Mouse (Mus musculus): ENCODE data around the gene Tmcc2. TPM values are rescaled to one million over a fixed set of nuclear protein-coding genes. Genes with fewer than 3 reads are reported as not detected.

Tmcc2 gene
- polyA plus RNA-seq, 1 experiment from 2014 or later, result 16.7 TPM

DNA sequence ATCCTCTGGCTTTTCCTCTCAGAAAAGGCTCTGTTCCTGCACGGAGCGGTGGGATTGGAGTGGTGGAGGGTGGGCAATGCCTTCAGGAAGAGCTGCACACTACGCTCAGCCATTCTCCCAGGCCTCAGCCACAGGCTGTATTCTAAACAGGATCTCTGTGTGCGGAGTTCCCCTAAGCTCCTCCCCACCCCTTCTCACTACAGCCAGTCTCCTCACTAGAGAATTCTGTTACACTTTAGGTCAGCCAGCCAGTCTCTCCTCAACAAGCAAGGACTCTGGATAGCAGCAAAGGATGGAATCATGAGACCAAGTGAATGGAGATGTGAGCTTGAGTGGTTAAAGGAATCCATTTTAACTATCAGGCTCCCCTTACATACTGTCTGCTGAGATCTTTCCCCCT lies 3.1 kb downstream of the Tmcc2 start:
- peak overlapping the region; percentile 53 for H3K27ac ChIP-seq
- peak overlapping the region; percentile 4; the same call in 1 of the 2 replicates for H3K4me3 ChIP-seq
- 0 out of 2 replicates have a peak, but pooled peaks cover 3% of the 10 kb centered on the region for H3K36me3 ChIP-seq (ENCODE audit: poor library complexity, severe bottlenecking)
- no peaks in the 10 kb centered on the region for H3K27me3 ChIP-seq
- 41% methylated on average over 4 of the region's 4 CpGs for WGBS
- no peak for ATAC-seq
- H3K9me3 ChIP-seq (replicated peaks), result no peaks in the 10 kb centered on the region
- peak overlapping the region; percentile 49 for H3K9ac ChIP-seq
- H3K4me2 ChIP-seq, result peak overlapping the region; percentile 87
- H3K4me1 ChIP-seq, result peaks cover 78% of the 10 kb centered on the region

DNA sequence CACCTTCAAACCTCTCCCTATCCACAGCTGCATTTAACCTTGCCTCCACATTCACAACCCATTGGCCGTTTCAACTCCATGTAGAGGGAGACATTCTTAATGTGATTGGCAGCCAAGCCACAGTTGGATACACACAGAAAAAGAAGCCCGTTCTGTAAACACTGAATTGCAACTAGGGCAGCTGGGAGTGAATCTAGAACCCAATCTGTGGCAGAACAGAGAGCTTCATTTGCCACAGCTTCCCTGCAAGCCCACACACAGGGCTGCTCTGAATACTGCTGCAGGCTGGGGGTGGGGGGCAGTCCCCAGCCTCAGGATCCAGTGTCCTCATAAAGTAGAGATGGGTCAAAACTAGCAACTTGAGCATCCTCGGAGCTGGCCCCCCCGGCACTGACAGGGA lies 4.8 kb downstream of the Tmcc2 start:
- Histone ChIP-seq H3K27ac (no peak overlapping the region), H3K4me2 (no peak overlapping the region), H3K27me3 (no peaks in the 10 kb centered on the region), H3K36me3 (ENCODE audit: poor library complexity, severe bottlenecking) (peaks cover 8% of the 10 kb centered on the region), H3K9ac (no peak overlapping the region), H3K9me3 (replicated peaks) (no peaks in the 10 kb centered on the region), H3K4me3 (no peak overlapping the region), H3K4me1 (peaks cover 68% of the 10 kb centered on the region)
- WGBS, result 77% methylated on average over 4 of the region's 4 CpGs
- no peak for ATAC-seq

DNA sequence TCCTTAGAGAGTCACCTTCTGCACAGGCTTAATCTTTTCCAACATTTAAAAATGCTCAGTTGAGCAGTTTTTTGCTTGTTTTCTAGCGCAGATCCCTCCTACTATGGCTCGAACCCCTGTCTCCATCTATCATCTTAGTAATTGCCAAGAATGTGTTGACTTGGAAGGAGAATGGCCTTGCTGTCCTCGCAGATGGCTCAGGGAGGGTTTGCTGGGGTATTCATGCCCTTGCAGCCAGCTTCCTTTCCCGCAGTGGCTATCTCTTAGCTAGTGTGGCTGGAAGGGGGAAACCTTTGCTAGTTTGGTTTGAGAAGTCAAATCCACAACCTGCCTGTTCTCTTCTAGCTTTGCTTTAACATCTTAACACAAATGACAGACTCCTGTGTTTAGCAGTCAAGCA lies 5.4 kb downstream of the Tmcc2 start:
- Histone ChIP-seq H3K4me3 (no peak overlapping the region), H3K27me3 (no peaks in the 10 kb centered on the region), H3K9me3 (replicated peaks) (no peaks in the 10 kb centered on the region), H3K4me2 (no peak overlapping the region), H3K36me3 (ENCODE audit: poor library complexity, severe bottlenecking) (peaks cover 13% of the 10 kb centered on the region), H3K4me1 (peaks cover 67% of the 10 kb centered on the region), H3K27ac (no peak overlapping the region), H3K9ac (no peak overlapping the region)
- ATAC-seq, result no peak
- 90% methylated on average over 4 of the region's 4 CpGs for WGBS

DNA sequence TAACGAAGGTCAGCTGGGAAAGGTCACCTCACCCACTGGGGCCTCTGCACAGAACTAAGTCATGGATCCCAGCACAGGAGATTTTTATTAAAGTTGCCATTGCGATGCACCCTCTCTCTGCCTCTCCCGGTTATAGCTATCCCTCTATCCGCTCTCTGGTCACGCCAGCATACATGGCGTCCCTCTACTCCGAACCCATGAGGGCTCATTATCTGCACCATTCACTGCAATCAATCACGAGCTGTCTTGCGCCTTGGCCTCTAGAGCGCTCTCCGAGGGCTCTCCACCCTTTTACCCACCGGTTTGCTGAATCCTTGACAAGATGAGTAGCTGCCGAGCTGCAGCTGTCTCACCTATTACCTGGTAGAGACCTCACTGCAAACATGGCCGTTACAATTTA lies 5.8 kb downstream of the Tmcc2 start:
- Histone ChIP-seq H3K4me2 (peak overlapping the region; percentile 12; the same call in 1 of the 2 replicates), H3K36me3 (ENCODE audit: poor library complexity, severe bottlenecking) (peaks cover 17% of the 10 kb centered on the region), H3K9me3 (replicated peaks) (no peaks in the 10 kb centered on the region), H3K27ac (no peak overlapping the region), H3K4me1 (peaks cover 62% of the 10 kb centered on the region), H3K9ac (peak overlapping the region; percentile 26; the same call in 1 of the 2 replicates), H3K4me3 (no peak overlapping the region), H3K27me3 (no peaks in the 10 kb centered on the region)
- ATAC-seq, result no peak
- 72% methylated on average over 14 of the region's 14 CpGs for WGBS

DNA sequence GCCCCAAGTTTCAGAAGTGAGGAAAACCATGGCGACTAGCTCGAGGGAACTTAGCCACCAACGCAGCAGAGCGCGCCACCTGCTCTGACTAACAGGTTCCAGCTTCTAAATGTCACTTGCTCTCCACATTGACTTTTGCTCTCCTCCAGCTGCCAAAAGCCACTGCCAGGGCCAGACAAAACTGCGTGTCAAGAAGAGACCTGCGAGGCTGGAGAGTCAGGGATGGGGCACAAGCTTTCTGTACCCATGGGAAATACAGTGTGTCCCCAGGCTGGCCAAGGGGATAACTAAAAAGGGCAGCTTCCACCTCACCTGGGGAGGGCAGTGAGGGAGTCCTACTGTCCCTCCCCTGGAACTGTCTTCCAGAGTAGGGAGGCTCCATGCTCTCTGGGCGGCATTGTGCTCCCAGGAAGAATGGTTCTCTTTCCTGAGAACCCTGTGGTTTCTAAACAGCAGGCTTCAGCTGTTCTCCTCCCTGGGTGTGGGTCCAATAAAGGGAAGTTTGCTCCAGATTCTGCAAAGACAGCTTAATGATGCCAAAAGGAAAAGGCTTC lies 7.0 kb downstream of the Tmcc2 start:
- Histone ChIP-seq H3K4me3 (no peak overlapping the region), H3K9ac (no peak overlapping the region), H3K27ac (no peak overlapping the region), H3K36me3 (ENCODE audit: poor library complexity, severe bottlenecking) (peaks cover 29% of the 10 kb centered on the region), H3K27me3 (no peaks in the 10 kb centered on the region), H3K4me2 (no peak overlapping the region), H3K4me1 (peaks cover 50% of the 10 kb centered on the region), H3K9me3 (replicated peaks) (no peaks in the 10 kb centered on the region)
- no peak for ATAC-seq
- WGBS, result 90% methylated on average over 8 of the region's 8 CpGs

DNA sequence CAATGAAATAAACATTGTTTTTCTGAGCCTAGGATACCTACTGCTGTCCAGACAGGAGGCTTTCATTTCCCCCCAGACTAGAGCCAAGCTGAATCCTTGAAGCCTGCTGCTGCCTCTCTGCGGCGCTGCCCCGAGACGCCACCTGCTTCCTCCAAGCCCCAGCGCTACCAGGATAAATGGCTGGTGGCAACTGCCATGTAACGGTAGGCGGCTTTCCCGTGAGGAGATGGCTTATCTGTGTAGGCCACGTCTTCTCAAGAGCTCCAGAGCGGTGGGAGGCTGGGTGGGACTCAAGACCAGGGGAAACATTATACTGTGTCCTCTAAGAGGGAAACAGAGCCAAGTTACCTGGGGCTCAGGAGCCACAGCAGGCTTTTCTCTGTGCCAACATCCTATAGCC lies 9.2 kb downstream of the Tmcc2 start:
- Histone ChIP-seq H3K4me3 (no peak overlapping the region), H3K4me1 (peaks cover 40% of the 10 kb centered on the region), H3K9ac (no peak overlapping the region), H3K9me3 (replicated peaks) (no peaks in the 10 kb centered on the region), H3K4me2 (no peak overlapping the region), H3K36me3 (ENCODE audit: poor library complexity, severe bottlenecking) (peaks cover 50% of the 10 kb centered on the region), H3K27ac (no peak overlapping the region), H3K27me3 (no peaks in the 10 kb centered on the region)
- 77% methylated on average over 10 of the region's 10 CpGs for WGBS
- no peak for ATAC-seq

DNA sequence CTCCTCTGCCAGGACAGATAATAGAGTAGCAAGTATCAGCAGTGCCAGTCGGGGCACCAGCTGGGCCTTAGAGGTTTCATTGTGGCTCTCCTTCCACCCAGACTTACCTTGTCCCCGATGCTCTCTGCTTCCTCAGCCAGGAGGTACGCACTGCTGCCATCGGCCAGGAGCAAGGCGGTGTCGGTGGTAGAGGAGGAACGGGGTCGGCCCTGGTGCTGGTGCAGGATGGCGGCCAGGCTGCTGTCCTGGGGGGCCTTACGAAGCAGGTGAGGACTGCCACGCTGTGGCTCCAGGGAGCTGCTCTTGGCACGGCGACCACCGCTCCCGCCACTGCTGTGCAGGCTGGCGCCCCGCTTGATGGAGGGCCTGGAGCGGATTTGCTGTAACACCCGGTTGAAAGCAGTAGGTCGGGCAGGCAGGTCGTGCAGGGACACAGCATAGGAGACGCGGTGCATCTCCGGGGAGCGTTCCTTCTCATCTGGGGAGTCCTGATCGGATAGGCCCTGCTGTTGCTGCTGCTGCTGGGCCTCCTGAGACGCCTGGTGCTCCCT lies 10.5 kb downstream of the Tmcc2 start:
- Histone ChIP-seq H3K27ac (no peak overlapping the region), H3K4me1 (peaks cover 39% of the 10 kb centered on the region), H3K9ac (no peak overlapping the region), H3K4me3 (no peak overlapping the region), H3K9me3 (replicated peaks) (no peaks in the 10 kb centered on the region), H3K36me3 (ENCODE audit: poor library complexity, severe bottlenecking) (peaks cover 55% of the 10 kb centered on the region), H3K4me2 (no peak overlapping the region), H3K27me3 (no peaks in the 10 kb centered on the region)
- 89% methylated on average over 27 of the region's 27 CpGs for WGBS
- ATAC-seq, result no peak

DNA sequence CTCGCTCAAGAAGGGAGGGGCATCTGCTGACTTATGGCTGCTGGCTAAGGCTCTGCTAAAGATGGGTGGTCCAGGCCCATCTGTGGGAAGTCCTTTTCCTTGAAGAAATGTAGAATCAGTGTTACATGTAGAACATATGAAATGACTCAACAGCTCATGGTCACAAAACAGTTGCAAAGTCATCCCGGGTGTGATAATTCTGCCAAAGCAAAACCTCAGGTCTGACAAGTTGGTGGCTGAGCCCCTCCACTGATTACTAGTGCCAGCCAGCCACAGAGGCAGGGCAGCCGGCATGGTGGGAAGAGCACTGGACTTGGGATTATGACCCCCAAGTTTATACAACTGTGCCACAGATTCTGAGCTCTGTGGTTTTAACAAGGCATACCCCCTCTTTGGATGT lies 13.3 kb downstream of the Tmcc2 start:
- Histone ChIP-seq H3K27ac (no peak overlapping the region), H3K4me2 (no peak overlapping the region), H3K4me3 (no peak overlapping the region), H3K4me1 (peaks cover 50% of the 10 kb centered on the region), H3K9ac (no peak overlapping the region), H3K9me3 (replicated peaks) (no peaks in the 10 kb centered on the region), H3K36me3 (ENCODE audit: poor library complexity, severe bottlenecking) (peaks cover 53% of the 10 kb centered on the region), H3K27me3 (no peaks in the 10 kb centered on the region)
- ATAC-seq, result no peak
- 84% methylated on average over 3 of the region's 3 CpGs for WGBS

DNA sequence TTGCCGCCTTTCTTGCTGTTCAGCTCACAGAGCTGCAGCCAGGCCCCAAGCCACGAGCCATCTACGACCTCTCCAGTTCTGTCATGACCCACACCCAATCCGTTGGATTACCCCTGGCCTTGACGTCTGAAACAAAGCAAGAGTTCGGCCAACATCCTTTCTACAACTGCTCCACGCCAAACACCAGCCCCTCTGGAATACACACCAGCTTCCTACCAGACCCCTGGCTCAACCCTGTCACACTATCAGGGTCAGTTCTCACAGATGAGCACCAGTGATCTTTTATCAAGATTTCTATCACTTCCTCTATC lies 14.1 kb downstream of the Tmcc2 start:
- peaks cover 57% of the 10 kb centered on the region for H3K4me1 ChIP-seq
- peak overlapping the region; percentile 23; the same call in 1 of the 2 replicates for H3K9ac ChIP-seq
- H3K27ac ChIP-seq, result no peak overlapping the region
- H3K4me3 ChIP-seq, result no peak overlapping the region
- no peak for ATAC-seq
- H3K9me3 ChIP-seq (replicated peaks), result no peaks in the 10 kb centered on the region
- WGBS, result 73% methylated on average over 7 of the region's 7 CpGs
- H3K27me3 ChIP-seq, result no peaks in the 10 kb centered on the region
- no peak overlapping the region for H3K4me2 ChIP-seq
- peaks cover 52% of the 10 kb centered on the region for H3K36me3 ChIP-seq (ENCODE audit: poor library complexity, severe bottlenecking)

DNA sequence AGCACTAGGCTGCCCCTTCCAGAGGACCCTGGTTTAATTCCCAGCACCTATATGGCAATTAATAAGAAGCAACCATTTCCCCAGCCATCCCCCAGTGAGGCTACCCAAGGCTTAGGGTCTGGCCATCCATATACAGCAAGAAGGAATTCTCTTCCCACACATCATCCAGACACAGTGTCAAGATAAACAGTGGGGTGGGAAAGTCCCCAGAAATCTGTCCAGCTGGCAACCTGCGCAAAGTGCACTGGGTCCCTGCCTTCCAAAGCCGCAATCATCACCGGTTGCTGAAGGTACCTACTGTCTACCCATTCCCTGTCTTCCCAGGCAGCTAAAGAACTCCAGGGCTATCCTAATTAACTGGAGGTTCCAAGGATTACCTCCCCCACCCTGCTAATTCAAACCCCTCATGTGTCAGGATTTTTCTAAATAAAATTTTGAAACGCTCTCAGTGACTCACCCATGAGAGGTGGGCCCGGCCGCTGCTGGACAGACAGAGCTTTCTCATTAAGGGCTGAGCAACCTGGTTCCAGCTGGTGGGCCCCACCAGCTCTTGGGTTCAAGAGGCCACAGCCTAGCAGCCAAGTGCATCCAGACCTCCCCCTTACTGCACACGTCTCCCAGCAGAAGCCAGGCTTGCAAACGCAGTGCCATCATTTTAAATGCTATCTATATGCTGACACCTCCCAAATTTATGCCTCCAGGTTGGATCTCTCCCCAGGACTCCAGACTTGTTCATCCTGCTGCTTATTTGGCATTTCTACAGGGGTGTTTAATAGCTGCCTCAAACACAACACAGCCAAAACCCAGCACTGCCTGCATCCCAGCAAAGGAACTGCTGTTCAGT lies 14.6 kb downstream of the Tmcc2 start:
- 84% methylated on average over 8 of the region's 8 CpGs for WGBS
- no peak overlapping the region for H3K4me2 ChIP-seq
- H3K4me1 ChIP-seq, result peaks cover 61% of the 10 kb centered on the region
- no peak for ATAC-seq
- no peak overlapping the region for H3K27ac ChIP-seq
- peak overlapping the region; percentile 23; the same call in 1 of the 2 replicates for H3K9ac ChIP-seq
- H3K9me3 ChIP-seq (replicated peaks), result no peaks in the 10 kb centered on the region
- H3K27me3 ChIP-seq, result no peaks in the 10 kb centered on the region
- peaks cover 52% of the 10 kb centered on the region for H3K36me3 ChIP-seq (ENCODE audit: poor library complexity, severe bottlenecking)
- no peak overlapping the region for H3K4me3 ChIP-seq

DNA sequence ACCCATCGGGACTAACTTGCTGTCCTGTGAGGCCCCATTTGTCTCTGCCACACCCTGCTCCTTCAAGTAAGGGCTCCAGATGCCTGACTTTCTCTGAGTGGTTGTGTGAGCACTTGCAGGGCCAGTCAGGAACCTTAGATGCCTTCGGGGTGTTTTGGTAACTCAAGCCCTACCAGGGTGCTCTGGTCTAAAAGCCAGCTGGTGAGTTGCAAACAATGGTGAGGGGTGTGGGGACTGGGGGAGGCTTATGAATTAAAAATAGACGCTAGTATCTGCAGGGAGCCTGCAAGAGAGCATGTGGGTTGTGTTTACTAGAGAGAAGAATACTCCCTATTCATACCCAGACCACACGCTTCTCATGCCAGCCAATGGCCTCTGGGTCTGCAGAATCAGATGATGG lies 15.8 kb downstream of the Tmcc2 start:
- peak; percentile 23; the same call in 1 of the 2 replicates for ATAC-seq
- Histone ChIP-seq H3K9me3 (replicated peaks) (no peaks in the 10 kb centered on the region), H3K9ac (0 out of 2 replicates have a peak overlapping the region, but pooled peaks have one; percentile 31), H3K4me2 (no peak overlapping the region), H3K27ac (peak overlapping the region; percentile 73; the same call in 1 of the 2 replicates), H3K4me1 (peaks cover 70% of the 10 kb centered on the region), H3K4me3 (no peak overlapping the region), H3K36me3 (ENCODE audit: poor library complexity, severe bottlenecking) (peaks cover 52% of the 10 kb centered on the region), H3K27me3 (no peaks in the 10 kb centered on the region)
- WGBS, result 38% methylated on average over 4 of the region's 4 CpGs

DNA sequence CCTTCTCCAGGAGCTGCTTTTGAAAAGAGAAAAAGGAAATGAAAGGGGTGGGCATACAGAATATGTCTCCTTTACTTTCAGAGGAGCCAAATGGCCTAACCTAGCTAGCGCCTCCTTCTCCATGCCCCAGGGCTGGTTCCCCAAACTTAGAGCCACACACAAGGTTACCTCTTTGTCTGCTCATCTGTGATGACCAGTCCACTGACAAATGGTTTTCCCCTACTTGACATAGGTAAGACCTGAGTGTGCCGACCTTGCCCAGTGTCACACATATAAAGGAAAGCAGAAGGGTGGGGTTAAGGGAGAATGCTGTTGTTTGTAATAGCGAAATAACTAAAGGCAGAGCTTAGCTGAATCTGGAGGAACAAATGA lies 16.2 kb downstream of the Tmcc2 start:
- H3K9me3 ChIP-seq (replicated peaks), result no peaks in the 10 kb centered on the region
- no peaks in the 10 kb centered on the region for H3K27me3 ChIP-seq
- no peak for ATAC-seq
- 70% methylated on average over 3 of the region's 3 CpGs for WGBS
- H3K4me3 ChIP-seq, result no peak overlapping the region
- peaks cover 51% of the 10 kb centered on the region for H3K36me3 ChIP-seq (ENCODE audit: poor library complexity, severe bottlenecking)
- H3K4me1 ChIP-seq, result peaks cover 70% of the 10 kb centered on the region
- H3K27ac ChIP-seq, result peak overlapping the region; percentile 73
- H3K9ac ChIP-seq, result 0 out of 2 replicates have a peak overlapping the region, but pooled peaks have one; percentile 31
- peak overlapping the region; percentile 2; the same call in 1 of the 2 replicates for H3K4me2 ChIP-seq
